Mouse (Mus musculus) ES-E14 (cell line): Measurements from ENCODE around the gene Spag9.

Experiments used
- CHD2 ChIP-seq: IDR thresholded peaks from 2 replicates; pipeline ENCODE4 v1.6.1; 2014; ENCODE audit warnings: mild to moderate bottlenecking, low read depth, low read length, inconsistent platforms
- MAFK ChIP-seq: IDR thresholded peaks from 2 replicates; pipeline ENCODE4 v1.6.1; 2014; ENCODE audit warnings: mild to moderate bottlenecking, low read depth, low read length, inconsistent platforms; ENCODE audit not compliant: insufficient read depth
- ZC3H11A ChIP-seq: IDR thresholded peaks from 2 replicates; pipeline ENCODE4 v1.6.1; 2012; ENCODE audit warnings: low read depth, mild to moderate bottlenecking, inconsistent platforms, low read length, borderline replicate concordance
- ZNF384 ChIP-seq: IDR thresholded peaks from 2 replicates; pipeline ENCODE4 v1.6.1; 2012; ENCODE audit warnings: low read depth, low read length, inconsistent platforms

GRCm38 (mm10) chr11:93979502-93980049 lies 16.3 kb upstream of the Spag9 start:
- TF ChIP-seq ZNF384: no peak
- TF ChIP-seq CHD2: no peak
- TF ChIP-seq MAFK: no peak
- TF ChIP-seq ZC3H11A: no peak
